Mouse (Mus musculus) heart, postnatal 25 days (tissue): ENCODE data around the gene Vmn1r120. TPM values are rescaled to one million over a fixed set of nuclear protein-coding genes. Genes with fewer than 3 reads are reported as not detected.
"Not testable (repeated sequence)": the region's sequence is repeated elsewhere in the genome, so short reads cannot be mapped to it uniquely, and the experiment has no call there.

Experiments
- DNase-seq: peaks from one replicate; pipeline ENCODE4 v3.0.0; 2022; ENCODE audit warnings: low spot score
- intact Hi-C: fragments of 180-260 bp; cut with DNase I; formaldehyde crosslinking; loops from one replicate; pipeline ENCODE4 v1.15.1; 2025
- total RNA-seq, 2 experiments: library from RNA; stranded (reverse); gene quantifications; 2 replicates each; pipeline ENCODE4 v1.2.3; 2021

Gene Vmn1r120
- total RNA-seq = not detected

GRCm38 (mm10) chr7:21053684-21054083 is at the start of gene Vmn1r120:
Vmn1r120 (minus strand) TSS chr7:21053784.
- intact Hi-C loops, DNase-seq: not testable (repeated sequence)

- DNase-seq, intact Hi-C loops: not testable (repeated sequence)
These were observed 44.8 kb upstream of the Vmn1r120 start, which contains the start of gene Vmn1r121 for GRCm38 (mm10) chr7:21098413-21098812. Vmn1r121 (minus strand) TSS chr7:21098513.

- intact Hi-C loops, DNase-seq: not testable (repeated sequence)
These were observed 41.2 kb downstream of the Vmn1r120 start, which contains the start of gene Vmn1r119 for GRCm38 (mm10) chr7:21012355-21012754. Vmn1r119 (minus strand) TSS chr7:21012455.

Other genes with a start within 250 kb of the Vmn1r120 start
- gene Vmn1r114, start 241.6 kb downstream of the Vmn1r120 start, total RNA-seq = not detected
- gene Vmn1r115, start 208.8 kb downstream of the Vmn1r120 start, total RNA-seq = not detected
- not detected for gene Vmn1r116, start 181.5 kb downstream of the Vmn1r120 start, total RNA-seq
- not detected for gene Vmn1r117, start 169.7 kb downstream of the Vmn1r120 start, total RNA-seq
- gene Vmn1r118, start 141.4 kb downstream of the Vmn1r120 start, total RNA-seq = not detected
- gene Vmn1r119, start 41.3 kb downstream of the Vmn1r120 start, total RNA-seq = not detected
- not detected for gene Vmn1r121, start 44.7 kb upstream of the Vmn1r120 start, total RNA-seq
- gene Vmn1r122, start 80.3 kb upstream of the Vmn1r120 start, total RNA-seq = not detected
- gene Vmn1r123, start 108.4 kb upstream of the Vmn1r120 start, total RNA-seq = not detected
- not detected for gene Gm5157, start 136.6 kb upstream of the Vmn1r120 start, total RNA-seq
- gene Vmn1r124, start 206.8 kb upstream of the Vmn1r120 start, total RNA-seq = not detected
- not detected for gene Vmn1r125, start 218.4 kb upstream of the Vmn1r120 start, total RNA-seq
- gene Vmn1r126, start 247.7 kb upstream of the Vmn1r120 start, total RNA-seq = not detected